ENCODE assay signal across 22 mouse cellular contexts in genomic region chr17:27155752-27156151, GRCm38 (mm10). TPM values are rescaled to one million over a fixed set of nuclear protein-coding genes. Genes with fewer than 3 reads are reported as not detected.
"Had no signal": no experiment of that assay in that cellular context is flagged by ENCODE, and none has a peak within 500 bp of the region (broad histone marks: within the 10 kb centered on the region; RNA-seq: fewer than 3 reads in every experiment).

No protein-coding gene starts in this region.

- ATAC-seq: liver, postnatal 0 days; lung, postnatal 0 days had no signal

- H3K9ac ChIP-seq: kidney, embryonic 15.5 days; limb, embryonic 12.5 days; limb, embryonic 15.5 days; liver, embryonic 14.5 days; liver, postnatal 0 days; lung, embryonic 14.5 days; neural tube, embryonic 12.5 days; neural tube, embryonic 15.5 days had no signal

- H3K4me2 ChIP-seq: kidney, embryonic 15.5 days; limb, embryonic 12.5 days; limb, embryonic 15.5 days; liver, embryonic 11.5 days; lung, embryonic 14.5 days; neural tube, embryonic 12.5 days; neural tube, embryonic 15.5 days had no signal

- H3K36me3 ChIP-seq: kidney, embryonic 15.5 days; limb, embryonic 12.5 days; limb, embryonic 15.5 days; neural tube, embryonic 12.5 days; neural tube, embryonic 15.5 days had no signal

- DNase-seq: kidney, adult 8-10 months; kidney, postnatal 10 days; kidney, postnatal 36 days; layer of hippocampus, postnatal 36 days; liver, postnatal 0 days; lung, embryonic 14.5 days; midbrain, embryonic 14.5 days; thymus, adult 18-20 months; thymus, postnatal 36 days had no signal

- H3K4me3 ChIP-seq: kidney, embryonic 15.5 days; left cerebral cortex, adult 2 months; limb, embryonic 12.5 days; limb, embryonic 15.5 days; neural tube, embryonic 12.5 days; neural tube, embryonic 15.5 days had no signal

- H3K27ac ChIP-seq: kidney, embryonic 15.5 days; left cerebral cortex, adult 2 months; limb, embryonic 12.5 days; limb, embryonic 15.5 days; liver, embryonic 14.5 days; macrophage; neural tube, embryonic 12.5 days; neural tube, embryonic 15.5 days had no signal

- H3K9me3 ChIP-seq: kidney, embryonic 15.5 days; limb, embryonic 12.5 days; limb, embryonic 15.5 days; neural tube, embryonic 12.5 days; neural tube, embryonic 15.5 days had no signal

- H3K27me3 ChIP-seq: limb, embryonic 12.5 days; limb, embryonic 15.5 days; neural tube, embryonic 12.5 days; neural tube, embryonic 15.5 days had no signal

RNA-seq across cellular contexts. Expression of gene Ip6k3, which starts 11.8 kb away (rescaled TPM):
- total RNA-seq: layer of hippocampus, postnatal 10 days; midbrain, postnatal 0 days had no signal
- polyA plus RNA-seq: lung, embryonic 14.5 days; macrophage; midbrain, postnatal 0 days; small intestine, adult 2 months had no signal
